Mouse (Mus musculus): ENCODE results near the gene Itpripl2. TPM values are rescaled to one million over a fixed set of nuclear protein-coding genes. Genes with fewer than 3 reads are reported as not detected.

The Itpripl2 gene
- polyA plus RNA-seq (2015; fragmentation: Nextera tagmentation; extraction: Ambion mirVana): 7.4 and 8.1 TPM in 2 replicates

DNA sequence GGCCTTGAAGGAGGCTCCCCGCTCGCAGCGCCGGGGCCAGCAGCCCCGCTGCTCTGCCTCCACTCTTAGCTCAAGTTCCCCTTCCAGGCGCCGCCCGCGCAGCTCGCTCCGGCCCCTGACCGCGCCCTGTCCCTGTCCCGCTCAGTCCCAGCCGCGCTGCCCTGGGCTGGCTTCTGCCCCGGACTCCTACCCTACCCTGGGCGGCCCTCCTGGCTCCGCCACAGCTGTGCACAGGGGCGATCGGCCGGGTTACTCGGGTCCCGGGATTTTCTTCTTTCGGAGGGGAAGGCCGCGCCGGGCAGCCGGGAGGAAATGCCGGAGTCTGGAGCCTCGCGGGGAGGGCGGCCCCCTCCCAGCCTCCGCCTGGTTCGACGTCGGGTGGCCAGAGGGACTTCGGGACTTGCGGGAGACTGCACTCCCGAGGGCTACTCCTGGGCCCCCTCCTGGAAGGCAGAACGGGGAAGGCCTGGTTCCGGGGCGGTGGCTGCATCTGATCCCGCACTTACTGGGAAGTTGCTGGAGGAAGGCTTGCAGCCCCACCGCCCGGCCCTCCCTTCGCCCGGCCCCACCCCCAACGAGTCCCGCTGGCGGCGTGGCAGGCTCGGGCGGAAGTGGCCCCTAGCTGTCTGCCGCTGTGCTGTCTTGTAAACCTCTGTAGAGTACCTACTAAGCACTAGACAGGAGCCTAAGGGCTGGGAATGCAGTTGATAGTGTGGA is at the start of gene Itpripl2:
Gene Itpripl2, minus strand, starts transcription at position 545 of the 717 bp plus-strand sequence.
- peak; percentile 87 for ATAC-seq (ENCODE audit: borderline replicate concordance, extremely low read depth, low FRiP score, low TSS enrichment)
- 1% methylated on average over 49 of the region's 55 CpGs for WGBS

DNA sequence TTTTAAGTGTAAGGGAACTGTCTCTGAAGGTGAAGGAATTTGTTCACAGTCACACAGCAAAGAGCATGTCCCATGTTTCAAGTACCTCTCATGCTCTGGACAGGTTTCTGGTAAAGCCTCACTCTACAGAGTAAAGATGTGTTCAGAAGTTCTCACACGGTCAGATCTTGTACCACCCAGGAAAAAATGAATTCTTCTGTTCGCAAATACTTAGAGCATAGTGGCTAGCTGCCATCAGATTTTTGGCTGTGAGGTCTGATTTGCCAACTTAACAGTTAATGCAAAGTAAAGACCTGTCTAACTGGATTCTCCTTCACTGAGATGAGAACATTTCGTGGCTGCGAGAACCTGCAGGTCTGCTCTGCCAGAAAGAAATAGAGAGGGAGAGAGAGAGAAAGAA is 43.3 kb upstream of the Itpripl2 start:
- H3K4me1 ChIP-seq: peaks cover 3% of the 10 kb centered on the region; the same call in 1 of the 2 replicates
- H3K4me2 ChIP-seq: 0 out of 2 replicates have a peak overlapping the region, but pooled peaks have one; percentile 6
- H3K9me3 ChIP-seq: no peaks in the 10 kb centered on the region
- H3K4me3 ChIP-seq: no peak overlapping the region
- H3K27me3 ChIP-seq: no peaks in the 10 kb centered on the region
- peak overlapping the region; percentile 84 for H3K27ac ChIP-seq
- 67% methylated on average over 4 of the region's 4 CpGs for WGBS
- H3K9ac ChIP-seq: no peak overlapping the region
- no peak for ATAC-seq (ENCODE audit: borderline replicate concordance, extremely low read depth, low FRiP score, low TSS enrichment)
- no peaks in the 10 kb centered on the region for H3K36me3 ChIP-seq

More for the DNA sequence above, at the start of gene Itpripl2:
- Histone ChIP-seq H3K36me3 (no peaks in the 10 kb centered on the region), H3K9ac (peak within 1 kb of the TSS; percentile 98), H3K4me2 (peak within 1 kb of the TSS; percentile 92), H3K4me1 (peaks cover 46% of the 10 kb centered on the region), H3K9me3 (no peaks in the 10 kb centered on the region), H3K27ac (peak within 1 kb of the TSS; percentile 94), H3K27me3 (no peaks in the 10 kb centered on the region), H3K4me3 (peak within 1 kb of the TSS; percentile 80)

DNA sequence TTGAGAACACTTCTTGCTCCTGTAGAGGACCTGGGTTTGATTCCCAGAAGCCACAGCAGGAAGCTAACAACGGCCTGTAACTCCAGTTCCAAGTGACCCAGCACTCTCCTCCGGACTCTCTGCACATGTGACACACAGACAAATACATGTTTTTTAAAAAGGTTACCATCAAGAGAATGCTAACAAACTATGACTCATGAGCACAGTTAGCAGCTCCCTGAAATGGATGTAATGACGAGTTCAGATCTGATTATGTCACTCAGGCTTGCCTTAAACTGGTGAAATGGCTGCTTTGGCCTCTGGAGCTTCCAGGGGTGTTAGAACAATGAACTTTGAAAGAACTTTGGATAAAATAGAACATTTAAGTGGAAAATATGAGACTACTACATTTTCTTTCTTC is 42.6 kb upstream of the Itpripl2 start:
- H3K9ac ChIP-seq: no peak overlapping the region
- ATAC-seq (ENCODE audit: borderline replicate concordance, extremely low read depth, low FRiP score, low TSS enrichment): no peak
- H3K27ac ChIP-seq: peak overlapping the region; percentile 84
- H3K36me3 ChIP-seq: no peaks in the 10 kb centered on the region
- no peak overlapping the region for H3K4me3 ChIP-seq
- H3K4me2 ChIP-seq: no peak overlapping the region
- peaks cover 3% of the 10 kb centered on the region; the same call in 1 of the 2 replicates for H3K4me1 ChIP-seq
- no peaks in the 10 kb centered on the region for H3K9me3 ChIP-seq
- WGBS: 72% methylated on average over 3 of the region's 3 CpGs
- no peaks in the 10 kb centered on the region for H3K27me3 ChIP-seq

DNA sequence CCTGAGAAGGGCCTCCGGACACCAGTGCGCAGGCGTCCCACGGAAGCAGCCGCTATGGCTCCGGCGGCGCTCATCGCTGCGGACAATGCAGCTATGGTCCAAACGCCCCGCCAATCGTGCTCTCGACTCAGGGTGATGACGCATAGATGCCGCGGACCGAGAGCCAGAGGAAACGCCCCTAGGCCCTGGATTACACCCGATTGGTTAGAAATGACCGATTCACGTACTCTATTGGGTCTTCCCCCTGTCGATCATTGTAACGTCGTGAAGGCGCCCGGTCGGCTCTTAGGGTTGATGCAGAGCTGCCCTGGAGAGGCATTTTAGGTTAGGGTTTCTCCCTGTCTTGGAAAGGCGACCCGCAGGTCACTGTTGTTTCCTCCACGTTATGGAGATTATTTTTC is 41.4 kb upstream of the Itpripl2 start, which contains the start of gene Coq7:
Gene Coq7, minus strand, starts transcription at position 179 of the 401 bp plus-strand sequence.
- Histone ChIP-seq H3K27me3 (no peaks in the 10 kb centered on the region), H3K4me3 (peak within 1 kb of the TSS; percentile 71), H3K27ac (peak within 1 kb of the TSS; percentile 93), H3K36me3 (peaks cover 7% of the 10 kb centered on the region; the same call in 1 of the 2 replicates), H3K9me3 (no peaks in the 10 kb centered on the region), H3K4me1 (peaks cover 3% of the 10 kb centered on the region; the same call in 1 of the 2 replicates), H3K4me2 (peak within 1 kb of the TSS; percentile 66), H3K9ac (peak within 1 kb of the TSS; percentile 66)
- under 1% methylated on average over 31 of the region's 31 CpGs for WGBS
- ATAC-seq (ENCODE audit: borderline replicate concordance, extremely low read depth, low FRiP score, low TSS enrichment): peak; percentile 99

DNA sequence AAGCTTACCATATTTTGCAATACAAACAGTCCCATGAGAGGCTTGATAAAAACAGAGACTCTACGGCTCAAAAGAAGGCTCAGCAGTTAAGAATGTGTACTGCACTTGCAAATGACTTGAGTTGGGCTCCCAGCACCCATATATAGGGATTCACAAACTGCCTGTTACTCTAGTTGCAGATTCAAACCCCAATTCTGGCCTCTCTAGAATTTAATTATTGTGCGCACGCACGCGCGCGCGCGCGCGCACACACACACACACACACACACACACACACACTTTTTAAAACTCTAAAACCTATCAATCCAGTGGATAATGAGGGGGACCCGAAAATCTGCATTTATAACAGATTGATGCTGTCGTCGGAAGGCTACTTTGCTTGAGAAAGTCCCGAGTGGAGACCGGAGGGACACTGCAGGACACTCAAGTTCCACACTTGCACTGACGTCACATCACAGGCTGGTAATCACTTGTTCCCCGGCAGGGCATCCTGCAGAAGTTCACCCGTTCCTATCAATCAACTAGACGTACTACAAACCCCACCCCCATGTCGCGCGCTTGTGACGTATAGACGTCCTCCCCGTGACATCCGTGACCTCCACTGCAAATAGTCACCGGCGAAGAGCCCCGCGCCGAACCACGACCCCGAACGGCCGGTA is 40.9 kb upstream of the Itpripl2 start:
- Histone ChIP-seq H3K4me1 (peaks cover 3% of the 10 kb centered on the region; the same call in 1 of the 2 replicates), H3K4me2 (peak overlapping the region; percentile 66), H3K9ac (peak overlapping the region; percentile 66), H3K27me3 (no peaks in the 10 kb centered on the region), H3K27ac (peak overlapping the region; percentile 93), H3K36me3 (peaks cover 9% of the 10 kb centered on the region; the same call in 1 of the 2 replicates), H3K4me3 (peak overlapping the region; percentile 71), H3K9me3 (no peaks in the 10 kb centered on the region)
- peak; percentile 93 for ATAC-seq (ENCODE audit: borderline replicate concordance, extremely low read depth, low FRiP score, low TSS enrichment)
- under 1% methylated on average over 36 of the region's 36 CpGs for WGBS

DNA sequence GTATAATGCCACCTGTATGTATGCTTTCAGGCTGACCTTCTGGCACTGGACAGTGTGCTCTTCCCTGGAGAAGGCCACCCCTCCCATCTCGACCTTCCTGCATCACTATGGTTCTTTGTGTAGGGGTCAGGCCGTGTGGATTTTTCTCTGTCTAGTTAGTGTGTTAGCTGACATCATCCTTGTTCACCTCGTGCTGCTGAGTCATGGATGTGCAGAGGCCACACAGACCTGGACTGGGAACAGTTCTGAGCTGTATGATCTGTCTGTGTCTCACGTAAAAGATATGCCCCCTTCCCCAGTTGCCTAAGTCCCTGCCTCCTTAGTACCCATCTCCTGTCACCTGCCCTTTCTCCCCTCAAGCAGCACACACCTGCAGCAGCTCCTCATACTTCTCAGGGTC is 35.2 kb upstream of the Itpripl2 start:
- Histone ChIP-seq H3K4me1 (no peaks in the 10 kb centered on the region), H3K36me3 (peaks cover 21% of the 10 kb centered on the region), H3K9me3 (no peaks in the 10 kb centered on the region), H3K4me3 (no peak overlapping the region), H3K27ac (no peak overlapping the region), H3K4me2 (no peak overlapping the region), H3K27me3 (no peaks in the 10 kb centered on the region), H3K9ac (no peak overlapping the region)
- WGBS: 75% methylated on average over 4 of the region's 4 CpGs
- no peak for ATAC-seq (ENCODE audit: borderline replicate concordance, extremely low read depth, low FRiP score, low TSS enrichment)

DNA sequence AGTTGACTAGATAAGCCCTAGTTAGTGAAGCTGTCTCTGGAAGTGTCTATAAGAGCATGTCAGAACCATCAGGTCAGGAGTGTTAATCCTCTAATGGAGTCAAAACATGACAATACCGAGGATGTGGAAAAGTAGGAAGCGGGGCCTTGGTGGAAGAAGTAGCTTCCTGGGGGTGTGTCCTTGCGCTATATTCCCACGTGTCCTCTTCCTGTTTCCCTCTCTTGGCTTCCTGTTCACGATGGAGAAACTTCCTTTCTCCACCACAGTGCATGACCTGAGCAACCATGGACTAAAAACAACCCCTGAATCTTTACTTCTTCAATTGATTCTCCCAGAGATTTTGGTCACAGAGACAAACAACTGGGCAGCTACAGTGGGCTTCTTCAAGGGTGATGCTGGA is 30.3 kb upstream of the Itpripl2 start:
- Histone ChIP-seq H3K4me2 (no peak overlapping the region), H3K4me3 (no peak overlapping the region), H3K27me3 (no peaks in the 10 kb centered on the region), H3K4me1 (0 out of 2 replicates have a peak, but pooled peaks cover 4% of the 10 kb centered on the region), H3K9ac (no peak overlapping the region), H3K36me3 (peaks cover 9% of the 10 kb centered on the region), H3K27ac (no peak overlapping the region), H3K9me3 (no peaks in the 10 kb centered on the region)
- WGBS: 65% methylated on average over 5 of the region's 5 CpGs
- ATAC-seq (ENCODE audit: borderline replicate concordance, extremely low read depth, low FRiP score, low TSS enrichment): no peak

DNA sequence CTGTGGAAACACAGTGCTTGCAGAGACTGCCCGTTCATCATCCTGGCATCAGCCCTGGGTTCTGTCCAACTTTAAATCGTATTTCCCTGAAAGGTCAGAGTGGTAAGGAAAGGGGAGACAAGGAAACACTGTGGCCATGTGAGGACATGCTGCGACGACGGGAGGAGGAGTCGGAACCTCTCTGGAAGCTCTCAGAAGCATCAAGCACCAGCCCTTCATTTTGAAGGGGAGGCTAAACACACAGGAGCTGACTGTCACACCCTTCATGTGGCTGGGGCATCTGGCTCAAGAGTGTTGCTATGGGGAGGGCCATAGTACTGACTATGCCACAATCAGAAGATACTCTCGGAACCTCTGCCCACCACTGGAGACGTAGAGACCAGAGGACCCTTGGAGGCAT is 27.9 kb upstream of the Itpripl2 start:
- Histone ChIP-seq H3K27ac (no peak overlapping the region), H3K4me2 (no peak overlapping the region), H3K36me3 (no peaks in the 10 kb centered on the region), H3K4me3 (no peak overlapping the region), H3K4me1 (0 out of 2 replicates have a peak, but pooled peaks cover 4% of the 10 kb centered on the region), H3K27me3 (no peaks in the 10 kb centered on the region), H3K9ac (no peak overlapping the region), H3K9me3 (no peaks in the 10 kb centered on the region)
- 57% methylated on average over 8 of the region's 8 CpGs for WGBS
- ATAC-seq (ENCODE audit: borderline replicate concordance, extremely low read depth, low FRiP score, low TSS enrichment): no peak

DNA sequence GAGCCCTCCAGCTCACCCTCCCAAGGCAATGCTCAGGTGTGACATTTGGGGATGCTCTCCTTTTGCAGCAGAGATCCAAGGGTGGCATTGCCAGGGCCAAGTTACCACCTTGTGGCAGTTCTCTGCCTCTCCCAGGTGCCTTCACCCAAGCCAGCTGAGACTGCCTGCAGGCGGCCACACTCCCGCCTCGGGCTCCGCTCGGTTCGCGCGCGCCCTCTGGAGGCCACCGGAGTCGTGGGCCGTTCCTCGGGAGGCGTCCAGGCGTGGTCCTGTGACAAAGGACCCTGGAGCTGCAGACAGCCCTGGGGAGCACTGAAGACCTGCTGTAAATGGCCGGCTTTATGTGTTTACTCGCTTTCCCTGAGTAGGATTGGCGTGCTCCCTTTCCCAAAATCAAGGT is 26.9 kb upstream of the Itpripl2 start:
- WGBS: 1% methylated on average over 18 of the region's 18 CpGs
- H3K4me3 ChIP-seq: no peak overlapping the region
- no peak overlapping the region for H3K9ac ChIP-seq
- no peaks in the 10 kb centered on the region for H3K9me3 ChIP-seq
- ATAC-seq (ENCODE audit: borderline replicate concordance, extremely low read depth, low FRiP score, low TSS enrichment): peak; percentile 61
- 0 out of 2 replicates have a peak, but pooled peaks cover 4% of the 10 kb centered on the region for H3K4me1 ChIP-seq
- no peaks in the 10 kb centered on the region for H3K36me3 ChIP-seq
- H3K27me3 ChIP-seq: no peaks in the 10 kb centered on the region
- H3K4me2 ChIP-seq: no peak overlapping the region
- no peak overlapping the region for H3K27ac ChIP-seq

DNA sequence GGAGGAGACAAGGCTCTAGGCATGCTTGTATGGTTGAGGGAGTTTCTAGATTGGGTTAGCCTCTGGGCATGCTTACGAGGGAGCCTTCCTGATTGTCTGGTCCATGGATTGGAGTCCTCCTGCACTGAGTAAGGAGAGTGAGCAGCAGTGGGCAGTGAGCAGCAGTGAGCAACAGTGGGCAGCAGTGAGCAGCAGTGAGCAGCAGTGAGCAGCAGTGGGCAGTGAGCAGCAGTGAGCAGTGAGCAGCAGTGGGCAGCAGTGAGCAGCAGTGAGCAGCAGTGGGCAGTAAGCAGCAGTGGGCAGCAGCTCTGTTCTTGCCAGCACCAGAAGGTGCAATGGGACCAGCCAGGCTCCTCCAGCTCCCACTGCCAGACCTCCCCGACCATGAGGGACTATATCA is 26.0 kb upstream of the Itpripl2 start:
- Histone ChIP-seq H3K4me2 (no peak overlapping the region), H3K27ac (no peak overlapping the region), H3K9ac (no peak overlapping the region), H3K4me1 (0 out of 2 replicates have a peak, but pooled peaks cover 4% of the 10 kb centered on the region), H3K36me3 (no peaks in the 10 kb centered on the region), H3K27me3 (no peaks in the 10 kb centered on the region), H3K9me3 (no peaks in the 10 kb centered on the region), H3K4me3 (no peak overlapping the region)
- WGBS: 73% methylated on average over 2 of the region's 2 CpGs
- ATAC-seq (ENCODE audit: borderline replicate concordance, extremely low read depth, low FRiP score, low TSS enrichment): peak; percentile 48

DNA sequence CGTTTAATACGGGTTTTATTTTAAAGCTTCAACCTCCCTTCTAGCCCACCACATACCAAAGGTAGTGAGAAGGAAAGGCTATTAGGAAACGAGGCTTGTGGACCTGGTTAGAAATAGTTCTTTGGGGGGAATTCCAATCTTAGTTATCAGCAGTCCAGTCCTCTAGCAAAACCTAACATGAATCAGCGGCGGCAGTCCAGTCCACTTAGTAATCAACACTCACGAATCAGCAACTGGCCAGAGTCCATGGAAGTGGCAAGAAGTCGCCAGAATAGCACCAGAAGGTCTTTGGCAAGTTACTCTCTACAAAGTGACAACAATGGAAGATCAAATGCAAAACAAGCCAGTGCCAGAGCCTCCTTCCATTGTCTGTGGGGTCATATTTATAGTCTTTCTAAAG is 16.8 kb upstream of the Itpripl2 start:
- H3K9ac ChIP-seq: no peak overlapping the region
- no peak for ATAC-seq (ENCODE audit: borderline replicate concordance, extremely low read depth, low FRiP score, low TSS enrichment)
- no peak overlapping the region for H3K27ac ChIP-seq
- no peaks in the 10 kb centered on the region for H3K4me1 ChIP-seq
- no peak overlapping the region for H3K4me2 ChIP-seq
- H3K27me3 ChIP-seq: no peaks in the 10 kb centered on the region
- 59% methylated on average over 7 of the region's 7 CpGs for WGBS
- H3K9me3 ChIP-seq: no peaks in the 10 kb centered on the region
- no peaks in the 10 kb centered on the region for H3K36me3 ChIP-seq
- no peak overlapping the region for H3K4me3 ChIP-seq

DNA sequence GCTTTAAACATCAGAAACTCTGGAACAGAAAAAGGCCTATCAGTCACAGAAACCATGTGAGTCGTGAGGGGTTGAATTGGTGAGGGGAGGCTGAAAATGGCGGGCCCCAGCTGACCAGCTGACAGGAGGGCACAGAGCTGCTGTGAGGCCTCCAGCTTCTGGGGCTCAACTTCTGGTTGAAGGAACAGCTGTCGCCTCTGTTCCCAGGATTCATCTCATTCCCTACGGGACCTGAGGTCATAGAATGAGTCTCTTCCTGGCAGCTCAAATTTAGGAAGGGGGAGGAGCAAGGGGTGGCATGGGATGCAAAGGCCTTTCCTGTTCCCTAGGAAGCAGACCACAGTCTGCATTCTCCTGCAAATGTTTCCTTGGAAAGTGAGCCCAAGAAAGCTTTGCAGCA is 12.1 kb upstream of the Itpripl2 start:
- Histone ChIP-seq H3K27me3 (no peaks in the 10 kb centered on the region), H3K4me3 (no peak overlapping the region), H3K36me3 (no peaks in the 10 kb centered on the region), H3K4me2 (no peak overlapping the region), H3K27ac (no peak overlapping the region), H3K4me1 (no peaks in the 10 kb centered on the region), H3K9me3 (no peaks in the 10 kb centered on the region), H3K9ac (no peak overlapping the region)
- ATAC-seq (ENCODE audit: borderline replicate concordance, extremely low read depth, low FRiP score, low TSS enrichment): no peak
- 32% methylated on average over 4 of the region's 4 CpGs for WGBS
